Mouse (Mus musculus): ENCODE measurements at regions not wholly inside any gene's neighbourhood (a gene's known extent, or its start where the extent isn't known, plus 50 kb on each side); places are given as distances from the start of the nearest gene placed in this dataset.
"Not testable (repeated sequence)": the region's sequence is repeated elsewhere in the genome, so short reads cannot be mapped to it uniquely, and the experiment has no call there.

- H3K27ac ChIP-seq (ENCODE audit: low read depth, low read length), result no peak overlapping the region
- WGBS, result 63% methylated on average over 1 of the region's 1 CpGs
- no peak for DNase-seq (ENCODE audit: low spot score)
Observed at GRCm38 (mm10) chr6:67725611-67726010, 190.0 kb upstream of the Tacstd2 start.

GRCm38 (mm10) chr6:67698952-67699351 lies 163.4 kb upstream of the Tacstd2 start:
- H3K36me3 ChIP-seq (ENCODE audit: control insufficient read depth, insufficient read depth, low read length); H3K4me2 ChIP-seq; ATAC-seq (replicated peaks; ENCODE audit: low FRiP score); H3K4me3 ChIP-seq (ENCODE audit: low read depth, low read length); DNase-seq (ENCODE audit: low spot score); H3K9me3 ChIP-seq (ENCODE audit: control insufficient read depth, low read length); H3K27me3 ChIP-seq (replicated peaks; ENCODE audit: control insufficient read depth, insufficient read depth, low read length); H3K4me1 ChIP-seq (replicated peaks; ENCODE audit: control insufficient read depth, insufficient read depth, low read length); H3K9ac ChIP-seq (ENCODE audit: low read depth, low read length); H3K27ac ChIP-seq (ENCODE audit: low read depth, low read length): not testable (repeated sequence)
- 12% methylated on average over 5 of the region's 7 CpGs for WGBS

More at GRCm38 (mm10) chr6:67725611-67726010, 190.0 kb upstream of the Tacstd2 start:
- Histone ChIP-seq H3K4me3 (ENCODE audit: low read depth, low read length) (no peak overlapping the region), H3K36me3 (ENCODE audit: control insufficient read depth, insufficient read depth, low read length) (no peaks in the 10 kb centered on the region), H3K27me3 (replicated peaks; ENCODE audit: control insufficient read depth, insufficient read depth, low read length) (no peaks in the 10 kb centered on the region), H3K4me2 (no peak overlapping the region), H3K9me3 (ENCODE audit: control insufficient read depth, low read length) (no peaks in the 10 kb centered on the region), H3K9ac (ENCODE audit: low read depth, low read length) (no peak overlapping the region), H3K4me1 (replicated peaks; ENCODE audit: control insufficient read depth, insufficient read depth, low read length) (no peaks in the 10 kb centered on the region)
- ATAC-seq (replicated peaks; ENCODE audit: low FRiP score), result no peak

- H3K36me3 ChIP-seq (ENCODE audit: control insufficient read depth, insufficient read depth, low read length); DNase-seq (ENCODE audit: low spot score); H3K4me1 ChIP-seq (replicated peaks; ENCODE audit: control insufficient read depth, insufficient read depth, low read length); H3K9me3 ChIP-seq (ENCODE audit: control insufficient read depth, low read length); H3K27ac ChIP-seq (ENCODE audit: low read depth, low read length); H3K4me2 ChIP-seq; ATAC-seq (replicated peaks; ENCODE audit: low FRiP score); H3K9ac ChIP-seq (ENCODE audit: low read depth, low read length); H3K27me3 ChIP-seq (replicated peaks; ENCODE audit: control insufficient read depth, insufficient read depth, low read length); H3K4me3 ChIP-seq (ENCODE audit: low read depth, low read length): not testable (repeated sequence)
- 67% methylated on average over 3 of the region's 3 CpGs for WGBS
Observed at GRCm38 (mm10) chr6:67690997-67691396, 155.4 kb upstream of the Tacstd2 start.

- 59% methylated on average over 3 of the region's 3 CpGs for WGBS
- not testable (repeated sequence) for H3K27me3 ChIP-seq (replicated peaks; ENCODE audit: control insufficient read depth, insufficient read depth, low read length); H3K4me3 ChIP-seq (ENCODE audit: low read depth, low read length); H3K9me3 ChIP-seq (ENCODE audit: control insufficient read depth, low read length); DNase-seq (ENCODE audit: low spot score); H3K4me2 ChIP-seq; ATAC-seq (replicated peaks; ENCODE audit: low FRiP score); H3K4me1 ChIP-seq (replicated peaks; ENCODE audit: control insufficient read depth, insufficient read depth, low read length); H3K27ac ChIP-seq (ENCODE audit: low read depth, low read length); H3K9ac ChIP-seq (ENCODE audit: low read depth, low read length); H3K36me3 ChIP-seq (ENCODE audit: control insufficient read depth, insufficient read depth, low read length)
Observed at GRCm38 (mm10) chr6:67683105-67683504, 147.5 kb upstream of the Tacstd2 start.

GRCm38 (mm10) chr6:67681641-67682040 lies 146.0 kb upstream of the Tacstd2 start:
- DNase-seq (ENCODE audit: low spot score); H3K4me3 ChIP-seq (ENCODE audit: low read depth, low read length); ATAC-seq (replicated peaks; ENCODE audit: low FRiP score); H3K4me2 ChIP-seq; H3K9me3 ChIP-seq (ENCODE audit: control insufficient read depth, low read length); H3K27me3 ChIP-seq (replicated peaks; ENCODE audit: control insufficient read depth, insufficient read depth, low read length); H3K4me1 ChIP-seq (replicated peaks; ENCODE audit: control insufficient read depth, insufficient read depth, low read length); H3K9ac ChIP-seq (ENCODE audit: low read depth, low read length); H3K36me3 ChIP-seq (ENCODE audit: control insufficient read depth, insufficient read depth, low read length); H3K27ac ChIP-seq (ENCODE audit: low read depth, low read length): not testable (repeated sequence)
- 58% methylated on average over 10 of the region's 10 CpGs for WGBS

- 31% methylated on average over 1 of the region's 1 CpGs for WGBS
- not testable (repeated sequence) for H3K36me3 ChIP-seq (ENCODE audit: control insufficient read depth, insufficient read depth, low read length); ATAC-seq (replicated peaks; ENCODE audit: low FRiP score); H3K4me2 ChIP-seq; H3K9me3 ChIP-seq (ENCODE audit: control insufficient read depth, low read length); H3K4me1 ChIP-seq (replicated peaks; ENCODE audit: control insufficient read depth, insufficient read depth, low read length); H3K27me3 ChIP-seq (replicated peaks; ENCODE audit: control insufficient read depth, insufficient read depth, low read length); DNase-seq (ENCODE audit: low spot score); H3K9ac ChIP-seq (ENCODE audit: low read depth, low read length); H3K27ac ChIP-seq (ENCODE audit: low read depth, low read length); H3K4me3 ChIP-seq (ENCODE audit: low read depth, low read length)
Observed at GRCm38 (mm10) chr6:67679106-67679505, 143.5 kb upstream of the Tacstd2 start.

- H3K4me3 ChIP-seq (ENCODE audit: low read depth, low read length); H3K27me3 ChIP-seq (replicated peaks; ENCODE audit: control insufficient read depth, insufficient read depth, low read length); H3K4me2 ChIP-seq; H3K9ac ChIP-seq (ENCODE audit: low read depth, low read length); H3K9me3 ChIP-seq (ENCODE audit: control insufficient read depth, low read length); H3K36me3 ChIP-seq (ENCODE audit: control insufficient read depth, insufficient read depth, low read length); H3K27ac ChIP-seq (ENCODE audit: low read depth, low read length); DNase-seq (ENCODE audit: low spot score); ATAC-seq (replicated peaks; ENCODE audit: low FRiP score); H3K4me1 ChIP-seq (replicated peaks; ENCODE audit: control insufficient read depth, insufficient read depth, low read length): not testable (repeated sequence)
- 84% methylated on average over 4 of the region's 4 CpGs for WGBS
Observed at GRCm38 (mm10) chr6:67674717-67675116, 139.1 kb upstream of the Tacstd2 start.

- H3K9ac ChIP-seq (ENCODE audit: low read depth, low read length); H3K4me2 ChIP-seq; H3K27me3 ChIP-seq (replicated peaks; ENCODE audit: control insufficient read depth, insufficient read depth, low read length); H3K36me3 ChIP-seq (ENCODE audit: control insufficient read depth, insufficient read depth, low read length); H3K4me1 ChIP-seq (replicated peaks; ENCODE audit: control insufficient read depth, insufficient read depth, low read length); DNase-seq (ENCODE audit: low spot score); H3K4me3 ChIP-seq (ENCODE audit: low read depth, low read length); H3K27ac ChIP-seq (ENCODE audit: low read depth, low read length); H3K9me3 ChIP-seq (ENCODE audit: control insufficient read depth, low read length): not testable (repeated sequence)
- 0 out of 2 replicates have a peak, but pooled peaks have one; percentile 42 for ATAC-seq (replicated peaks; ENCODE audit: low FRiP score)
- WGBS, result 71% methylated on average over 2 of the region's 2 CpGs
Observed at GRCm38 (mm10) chr6:67673316-67673715, 137.7 kb upstream of the Tacstd2 start.

- H3K4me3 ChIP-seq (ENCODE audit: low read depth, low read length); DNase-seq (ENCODE audit: low spot score); H3K9ac ChIP-seq (ENCODE audit: low read depth, low read length); H3K27ac ChIP-seq (ENCODE audit: low read depth, low read length); H3K9me3 ChIP-seq (ENCODE audit: control insufficient read depth, low read length); H3K27me3 ChIP-seq (replicated peaks; ENCODE audit: control insufficient read depth, insufficient read depth, low read length); H3K4me2 ChIP-seq; H3K4me1 ChIP-seq (replicated peaks; ENCODE audit: control insufficient read depth, insufficient read depth, low read length); ATAC-seq (replicated peaks; ENCODE audit: low FRiP score); H3K36me3 ChIP-seq (ENCODE audit: control insufficient read depth, insufficient read depth, low read length): not testable (repeated sequence)
- WGBS, result 81% methylated on average over 8 of the region's 8 CpGs
Observed at GRCm38 (mm10) chr6:67668073-67668472, 132.5 kb upstream of the Tacstd2 start.

Data from liver, embryonic 11.5 days (tissue).